Mouse (Mus musculus): ENCODE measurements around the gene Chn2.

DNA sequence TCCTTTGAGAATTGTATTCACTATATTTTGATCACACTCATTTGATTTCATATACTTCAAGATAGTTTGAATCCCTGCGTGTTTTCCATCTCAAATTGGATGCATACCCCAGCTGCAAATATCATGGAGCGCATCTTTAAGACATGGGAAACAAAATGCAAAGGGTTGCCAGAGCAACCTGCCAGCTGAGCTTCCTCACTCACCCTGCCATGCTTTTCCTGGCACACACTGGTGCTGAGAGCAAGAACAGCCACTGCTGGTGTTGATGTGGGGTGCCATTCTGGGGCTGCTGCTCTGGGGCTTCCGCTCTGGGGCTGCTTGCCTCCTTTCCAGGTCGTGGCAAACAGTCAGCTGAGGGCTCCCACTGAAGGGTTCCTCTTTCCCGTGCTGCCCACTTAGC is 247.5 kb downstream of the Chn2 start:
- TF ChIP-seq CTCF (conservative IDR thresholded peaks at IDR 0.05 in 1 of 2, IDR thresholded peaks at IDR 0.05 in 1 of 2; ENCODE audit: low read depth in 2 of 2, low read length in 2 of 2), result no peak
- no peak for TF ChIP-seq POLR2A (IDR thresholded peaks at IDR 0.05; ENCODE audit: low read depth, low read length)
- no peak for TF ChIP-seq IRF4 (IDR thresholded peaks at IDR 0.05; ENCODE audit: low read depth, low read length)
- TF ChIP-seq HCFC1 (IDR thresholded peaks at IDR 0.05; ENCODE audit: low read depth, low read length), result no peak
- TF ChIP-seq NELFE (IDR thresholded peaks at IDR 0.05; ENCODE audit: low read depth, low read length), result no peak
- no peak for TF ChIP-seq UBTF (IDR thresholded peaks at IDR 0.05; ENCODE audit: low read depth, low read length)
